Mouse (Mus musculus) embryonic facial prominence, embryonic 10.5 days (tissue): ENCODE results near the gene Olfr902. TPM values are rescaled to one million over a fixed set of nuclear protein-coding genes. Genes with fewer than 3 reads are reported as not detected.
"Not testable (repeated sequence)": the region's sequence is repeated elsewhere in the genome, so short reads cannot be mapped to it uniquely, and the experiment has no call there.

Experiments
- DNase-seq: peaks from one replicate; pipeline ENCODE4 v3.0.0-alpha.2; 2017; ENCODE audit warnings: low spot score
- H3K27ac ChIP-seq: fragments of 300-500 bp; sonication (generic); replicated peaks from 2 replicates; pipeline ENCODE4 v1.5.1; 2016; ENCODE audit warnings: mild to moderate bottlenecking
- H3K27me3 ChIP-seq: fragments of 300-500 bp; sonication (generic); replicated peaks from 2 replicates; pipeline ENCODE4 v1.6.1; 2016; ENCODE audit warnings: low read depth, mild to moderate bottlenecking; ENCODE audit not compliant: poor library complexity, severe bottlenecking
- H3K36me3 ChIP-seq: fragments of 300-500 bp; sonication (generic); replicated peaks from 2 replicates; pipeline ENCODE4 v1.6.1; 2016; ENCODE audit warnings: mild to moderate bottlenecking, moderate library complexity
- H3K4me1 ChIP-seq: fragments of 300-500 bp; sonication (generic); 2 replicates; pipeline ENCODE4 v1.6.1; 2016
- H3K4me3 ChIP-seq: fragments of 300-500 bp; sonication (generic); 2 replicates; pipeline ENCODE4 v1.5.1; 2016; ENCODE audit warnings: mild to moderate bottlenecking, moderate library complexity
- H3K9me3 ChIP-seq: fragments of 300-500 bp; sonication (generic); 2 replicates; pipeline ENCODE4 v1.6.1; 2016; ENCODE audit warnings: mild to moderate bottlenecking
- WGBS: fragments of 180-500 bp; shearing (Covaris S2); methylation state at CpG from one replicate; pipeline ENCODE4 v1.1.7; 2016; 5-methylcytosine and 5-hydroxymethylcytosine counted together
- polyA plus RNA-seq: library from polyadenylated mRNA; unstranded; fragments of >200 nt; fragmentation: Nextera tagmentation; extraction: Ambion mirVana; gene quantifications from 2 replicates; pipeline ENCODE4 v1.2.1, GENCODE M21; 2016

Gene Olfr902
- not detected in 2 replicates for polyA plus RNA-seq

DNA sequence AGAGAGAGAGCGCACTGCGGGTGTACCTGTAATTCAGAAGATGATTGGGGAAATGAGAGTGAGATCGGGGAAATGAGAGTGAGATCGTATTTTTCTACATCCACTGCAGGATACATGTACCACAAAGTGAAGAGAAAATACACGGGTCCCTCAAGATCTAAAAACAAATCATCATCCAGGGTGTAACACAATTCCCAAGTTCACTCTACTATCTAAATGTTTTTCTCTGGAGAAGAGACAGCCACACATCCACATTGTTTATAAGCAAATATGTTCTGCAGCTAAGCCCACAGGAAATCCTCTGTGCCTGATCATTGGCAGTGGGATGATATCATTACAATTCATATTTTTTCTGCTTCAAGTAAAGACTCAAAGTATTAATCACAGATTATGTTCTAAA, at the start of gene Olfr902:
Gene Olfr902 (plus strand): TSS at position 301 of the 400 bp plus-strand sequence.
- no peak within 1 kb of the TSS for H3K4me3 ChIP-seq
- no peaks in the 10 kb centered on the region for H3K27me3 ChIP-seq
- no peak for DNase-seq
- H3K27ac ChIP-seq: no peak within 1 kb of the TSS
- H3K9me3 ChIP-seq: no peaks in the 10 kb centered on the region
- H3K36me3 ChIP-seq: no peaks in the 10 kb centered on the region
- H3K4me1 ChIP-seq: no peaks in the 10 kb centered on the region
- 87% methylated on average over 5 of the region's 5 CpGs for WGBS

DNA sequence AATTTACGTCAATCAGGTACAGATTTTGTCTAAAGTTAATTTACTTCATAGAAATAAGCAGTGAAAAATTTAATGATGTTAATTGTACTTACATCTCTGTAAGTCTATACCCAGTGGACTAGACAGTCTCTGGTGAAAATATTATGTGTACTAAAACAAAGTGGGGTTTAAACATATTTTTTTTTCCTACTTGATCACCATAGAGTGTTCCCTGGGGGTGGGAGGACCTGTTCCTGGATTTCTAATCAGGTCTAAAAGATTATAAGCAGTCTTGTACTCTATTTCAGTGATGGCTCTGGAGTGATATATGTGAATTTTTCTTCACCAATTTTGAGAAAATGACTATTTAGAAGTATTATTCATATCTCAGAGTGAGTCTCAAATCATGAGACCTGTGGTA, 46.1 kb upstream of the Olfr902 start, which contains the start of gene Olfr147:
Gene Olfr147 (plus strand): TSS at position 301 of the 400 bp plus-strand sequence.
- Histone ChIP-seq H3K9me3 (no peaks in the 10 kb centered on the region), H3K27me3 (no peaks in the 10 kb centered on the region), H3K36me3 (no peaks in the 10 kb centered on the region), H3K4me1 (no peaks in the 10 kb centered on the region), H3K27ac (no peak within 1 kb of the TSS), H3K4me3 (no peak within 1 kb of the TSS)
- no peak for DNase-seq
- WGBS: 92% methylated on average over 1 of the region's 1 CpGs

DNA sequence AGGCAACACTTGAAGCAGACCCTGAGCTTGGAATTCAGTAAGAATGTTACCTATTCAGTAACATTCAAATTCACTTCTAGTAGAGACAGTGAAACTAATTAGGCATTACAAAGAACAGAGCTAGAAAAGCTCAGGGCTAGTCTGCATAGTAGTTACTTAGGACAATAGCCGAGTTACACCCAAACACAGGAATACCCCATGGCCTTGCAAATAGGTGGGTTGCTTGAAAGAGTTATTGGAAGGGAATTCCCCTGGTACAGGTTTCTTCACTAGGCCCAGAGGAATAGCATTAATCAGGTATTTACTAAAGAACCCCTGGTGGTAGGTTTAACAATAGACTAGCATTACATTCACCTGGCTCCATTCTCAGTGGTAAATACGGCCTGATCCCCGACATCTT, 40.0 kb upstream of the Olfr902 start:
- WGBS: 94% methylated on average over 3 of the region's 3 CpGs

DNA sequence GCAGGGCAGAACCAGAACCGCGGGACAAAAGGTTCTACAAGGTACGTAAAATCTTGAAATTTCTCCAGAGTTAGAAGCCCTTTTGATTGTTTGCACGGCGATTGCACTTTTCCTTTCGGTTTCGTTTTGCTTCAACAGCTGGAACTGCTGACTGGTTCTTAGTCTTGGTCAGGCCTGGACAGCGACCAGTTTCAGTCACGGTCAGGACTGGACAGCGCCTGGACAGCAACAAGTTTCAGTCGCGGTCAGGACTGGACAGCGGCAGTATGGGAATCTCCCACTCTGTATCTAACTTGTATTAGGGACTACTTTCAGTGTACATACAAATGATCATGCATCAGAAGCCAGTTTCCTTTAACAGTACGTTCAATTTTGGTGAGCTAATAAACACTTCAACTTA, 34.0 kb upstream of the Olfr902 start:
- not testable (repeated sequence) for H3K4me3 ChIP-seq, H3K36me3 ChIP-seq, H3K9me3 ChIP-seq, H3K27ac ChIP-seq, H3K4me1 ChIP-seq, H3K27me3 ChIP-seq
- WGBS: 93% methylated on average over 14 of the region's 14 CpGs
- peak; percentile 54 for DNase-seq

More for the DNA sequence above, 40.0 kb upstream of the Olfr902 start:
- H3K27me3 ChIP-seq, DNase-seq, H3K4me1 ChIP-seq, H3K4me3 ChIP-seq, H3K9me3 ChIP-seq, H3K27ac ChIP-seq, H3K36me3 ChIP-seq: not testable (repeated sequence)

DNA sequence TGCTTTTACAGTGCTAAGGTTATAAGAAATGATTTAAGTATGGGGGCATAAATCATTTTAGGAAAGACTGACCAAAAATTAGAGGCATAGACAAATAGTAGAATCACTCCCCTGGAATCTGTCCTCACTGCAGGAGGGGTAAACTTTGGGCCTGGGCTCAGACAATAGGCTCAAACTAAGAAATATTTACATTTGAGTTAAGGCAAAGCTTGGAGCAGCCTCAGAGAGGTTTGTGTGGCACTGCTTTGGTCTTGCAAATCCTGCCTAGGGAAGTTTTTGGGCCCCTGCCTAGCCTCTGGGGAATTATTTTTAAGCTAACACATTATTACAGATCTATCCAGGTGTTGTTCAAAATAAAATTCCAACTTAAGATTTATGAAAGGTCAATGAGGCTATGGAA, 23.7 kb upstream of the Olfr902 start:
- H3K27me3 ChIP-seq: no peaks in the 10 kb centered on the region
- no peaks in the 10 kb centered on the region for H3K4me1 ChIP-seq
- H3K36me3 ChIP-seq: no peaks in the 10 kb centered on the region
- no peaks in the 10 kb centered on the region for H3K9me3 ChIP-seq
- H3K4me3 ChIP-seq: no peak overlapping the region
- no peak for DNase-seq
- no peak overlapping the region for H3K27ac ChIP-seq

DNA sequence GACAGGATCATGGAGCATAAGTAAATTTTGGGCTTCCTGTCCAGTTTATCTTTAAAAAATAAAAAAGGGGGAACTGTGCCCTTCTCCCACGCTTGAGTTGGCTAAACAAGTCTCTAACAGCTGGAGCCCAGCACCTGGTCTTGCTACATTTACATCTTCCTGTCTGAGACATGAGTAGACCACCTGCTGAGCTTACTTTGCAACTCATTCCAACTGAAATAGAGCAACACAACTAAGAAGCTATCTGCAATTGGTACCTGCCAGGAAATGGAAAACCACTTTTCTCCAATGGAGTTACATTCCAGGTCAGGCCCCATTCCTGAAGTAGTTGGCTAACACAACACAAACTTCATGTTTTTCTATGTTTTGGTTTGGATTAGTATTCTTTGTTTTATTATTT, 20.4 kb upstream of the Olfr902 start:
- H3K27ac ChIP-seq: no peak overlapping the region
- no peaks in the 10 kb centered on the region for H3K9me3 ChIP-seq
- no peak for DNase-seq
- H3K27me3 ChIP-seq: no peaks in the 10 kb centered on the region
- no peaks in the 10 kb centered on the region for H3K4me1 ChIP-seq
- H3K36me3 ChIP-seq: no peaks in the 10 kb centered on the region
- no peak overlapping the region for H3K4me3 ChIP-seq
- 56% methylated on average over 1 of the region's 1 CpGs for WGBS

DNA sequence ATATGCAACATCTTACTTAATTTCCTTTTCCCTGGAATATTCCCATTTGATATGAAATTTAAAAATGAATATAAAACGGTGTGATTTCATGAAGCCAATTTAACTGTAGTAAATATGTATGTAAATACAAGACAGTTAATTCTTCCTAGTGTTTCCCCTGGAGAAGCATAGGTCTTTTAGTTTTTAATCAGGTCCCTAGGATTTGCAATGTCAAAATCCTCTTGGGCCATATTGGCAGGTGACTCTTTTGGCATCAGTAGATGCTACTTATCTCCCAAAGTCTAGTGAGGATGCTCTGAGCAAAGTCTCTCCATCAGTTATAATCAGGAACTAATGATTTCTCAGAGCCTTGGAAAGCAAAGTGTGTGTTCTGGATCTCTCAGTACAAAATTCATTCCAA, 18.3 kb upstream of the Olfr902 start, which contains the start of gene Olfr901:
Gene Olfr901 (plus strand): TSS at position 301 of the 400 bp plus-strand sequence.
- Histone ChIP-seq H3K9me3 (no peaks in the 10 kb centered on the region), H3K4me3 (no peak within 1 kb of the TSS), H3K36me3 (no peaks in the 10 kb centered on the region), H3K27ac (no peak within 1 kb of the TSS), H3K4me1 (no peaks in the 10 kb centered on the region), H3K27me3 (no peaks in the 10 kb centered on the region)
- DNase-seq: no peak
- whole genome bisulfite sequencing: 86% methylated on average over 1 of the region's 1 CpGs

DNA sequence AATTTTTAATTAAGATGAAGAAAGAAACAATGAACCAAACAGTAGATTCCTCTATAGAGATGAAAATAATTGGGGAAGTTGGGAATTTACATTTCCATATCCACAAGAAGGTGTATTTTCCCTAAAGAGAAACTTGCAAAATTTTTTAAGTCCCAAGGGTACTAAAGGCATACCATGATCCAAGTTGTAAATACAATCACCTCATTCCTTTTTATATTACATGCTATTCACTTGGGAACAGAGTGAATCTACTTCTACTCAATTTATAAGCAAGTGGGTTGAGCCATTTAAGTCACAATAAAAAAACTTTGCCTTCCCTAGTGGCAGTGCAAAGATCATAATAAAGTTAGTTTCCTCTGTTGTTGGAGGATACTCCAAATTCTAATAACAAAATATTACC, 15.4 kb downstream of the Olfr902 start, which contains the start of gene Olfr904:
Gene Olfr904 (plus strand): TSS at position 301 of the 400 bp plus-strand sequence.
- Histone ChIP-seq H3K9me3 (no peaks in the 10 kb centered on the region), H3K27ac (no peak within 1 kb of the TSS), H3K4me1 (no peaks in the 10 kb centered on the region), H3K4me3 (no peak within 1 kb of the TSS), H3K36me3 (no peaks in the 10 kb centered on the region), H3K27me3 (no peaks in the 10 kb centered on the region)
- DNase-seq: no peak

DNA sequence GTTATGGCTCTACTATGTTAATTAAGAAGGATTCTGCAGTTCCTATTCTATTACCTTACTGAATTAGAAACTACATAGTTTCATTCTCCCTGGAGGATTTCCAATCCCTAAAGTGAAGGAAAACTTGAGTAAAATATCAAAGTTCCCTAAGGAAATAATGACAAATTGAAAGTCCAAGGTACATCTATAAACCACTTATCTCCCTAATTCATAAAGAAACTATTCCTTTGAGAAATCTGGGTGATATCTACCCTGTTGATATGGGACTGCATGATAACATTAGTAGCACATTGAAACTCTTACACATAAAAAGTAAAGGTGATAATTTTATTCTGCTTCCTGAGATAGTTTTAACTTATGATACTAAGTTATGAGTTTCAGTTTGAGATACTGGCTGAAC, 23.4 kb downstream of the Olfr902 start, which contains the start of gene Olfr905:
Gene Olfr905 (plus strand): TSS at position 301 of the 400 bp plus-strand sequence.
- Histone ChIP-seq H3K27me3 (no peaks in the 10 kb centered on the region), H3K9me3 (no peaks in the 10 kb centered on the region), H3K36me3 (no peaks in the 10 kb centered on the region), H3K4me3 (no peak within 1 kb of the TSS), H3K4me1 (no peaks in the 10 kb centered on the region), H3K27ac (no peak within 1 kb of the TSS)
- DNase-seq: no peak

DNA sequence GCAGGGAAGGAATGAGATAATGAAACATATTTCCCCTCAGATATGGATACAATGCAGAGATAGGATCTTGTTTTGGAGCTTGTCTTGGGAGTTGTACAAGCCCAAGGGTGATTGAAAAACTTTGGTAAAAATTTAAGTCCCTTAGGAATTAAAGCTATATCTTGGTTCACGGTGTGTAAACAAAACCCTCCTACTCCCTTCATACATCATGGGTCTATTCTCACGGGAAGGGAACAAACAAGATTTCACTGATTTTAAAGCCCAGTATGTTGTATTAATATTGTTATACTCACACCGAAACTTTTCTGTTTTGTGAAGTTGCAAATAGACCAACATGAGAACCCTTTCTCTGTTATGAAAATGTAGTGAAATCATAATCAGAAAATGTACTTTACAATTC, 39.3 kb downstream of the Olfr902 start, which contains the start of gene Olfr906:
Gene Olfr906 (plus strand): TSS at position 301 of the 400 bp plus-strand sequence.
- Histone ChIP-seq H3K9me3 (no peaks in the 10 kb centered on the region), H3K4me3 (no peak within 1 kb of the TSS)
- 89% methylated on average over 3 of the region's 3 CpGs for WGBS

DNA sequence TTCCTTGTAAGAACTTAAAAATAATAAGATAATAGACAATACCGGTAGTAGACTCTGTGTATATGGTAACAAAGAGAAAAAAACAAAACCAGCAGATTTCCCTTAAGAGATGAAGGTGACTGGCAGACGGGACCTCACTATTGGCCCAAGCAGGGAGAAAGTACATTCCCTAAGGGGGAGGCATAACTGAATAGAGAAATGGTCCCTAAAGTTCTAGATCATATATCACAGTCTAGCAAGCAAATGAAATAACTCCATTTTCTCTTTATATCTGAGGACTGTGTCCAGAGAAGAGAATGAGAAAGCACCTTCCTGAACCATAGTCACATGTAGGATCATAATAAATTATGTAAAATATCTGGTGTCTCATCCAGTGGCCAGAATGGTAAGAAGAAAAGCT, 48.0 kb downstream of the Olfr902 start, which contains the start of gene Olfr907:
Gene Olfr907 (plus strand): TSS at position 301 of the 400 bp plus-strand sequence.
- Histone ChIP-seq H3K27me3 (no peaks in the 10 kb centered on the region), H3K27ac (no peak within 1 kb of the TSS), H3K36me3 (no peaks in the 10 kb centered on the region), H3K4me1 (no peaks in the 10 kb centered on the region), H3K4me3 (no peak within 1 kb of the TSS), H3K9me3 (no peaks in the 10 kb centered on the region)
- no peak for DNase-seq
- WGBS: 82% methylated on average over 2 of the region's 2 CpGs

More for the DNA sequence above, 39.3 kb downstream of the Olfr902 start, which contains the start of gene Olfr906:
- DNase-seq: no peak
- Histone ChIP-seq H3K27me3 (no peaks in the 10 kb centered on the region), H3K4me1 (no peaks in the 10 kb centered on the region), H3K36me3 (no peaks in the 10 kb centered on the region), H3K27ac (no peak within 1 kb of the TSS)
